Mouse (Mus musculus) liver, adult 10 weeks (tissue): ENCODE results near the gene Pet117. TPM values are rescaled to one million over a fixed set of nuclear protein-coding genes. Genes with fewer than 3 reads are reported as not detected.

Experiments used
- polyA plus RNA-seq: library from polyadenylated mRNA; stranded (reverse); fragments of 350-450 nt; fragmentation: Illumina TruSeq; extraction: RNeasy Lipid Tissue Mini Kit (QIAGEN cat#74804); gene quantifications from one replicate; pipeline ENCODE4 v1.2.3, GENCODE M21; 2014; ENCODE audit warnings: low read depth, low replicate concordance

Pet117 gene
- polyA plus RNA-seq: 1.8 TPM

DNA sequence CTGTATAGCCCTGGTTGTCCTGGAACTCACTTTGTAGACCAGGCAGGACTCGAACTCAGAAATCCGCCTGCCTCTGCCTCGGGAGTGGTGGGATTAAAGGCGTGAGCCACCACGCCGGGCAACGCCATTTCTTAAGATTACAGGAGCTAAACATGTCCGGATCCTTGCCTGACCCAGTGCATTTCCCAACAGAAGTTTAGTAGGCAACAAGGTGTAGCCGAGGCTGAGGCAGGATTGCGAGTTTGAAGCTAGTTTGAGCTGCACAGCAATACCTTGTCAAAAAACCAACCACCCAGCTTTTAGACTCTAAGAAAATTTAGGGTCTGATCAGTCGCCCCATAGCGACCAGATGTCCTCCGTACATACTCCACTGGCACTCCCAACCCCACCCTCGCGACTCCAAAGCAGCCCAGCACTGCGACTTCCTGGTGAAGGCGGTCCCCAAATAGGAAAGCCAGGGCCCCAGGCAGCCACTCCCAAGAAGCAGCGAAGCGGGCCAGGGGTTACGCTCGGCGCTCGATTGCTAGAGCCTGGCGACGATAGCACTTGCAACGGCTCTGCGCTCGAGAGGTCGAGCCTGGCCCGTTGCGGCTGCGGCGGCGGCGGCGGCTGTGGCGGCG is at the start of gene Pet117, which contains the start of gene Kat14:
TSS of gene Pet117 (plus strand) at position 597 of the 620 bp plus-strand sequence.
TSS of gene Kat14 (plus strand) at position 584 of the 620 bp plus-strand sequence.

DNA sequence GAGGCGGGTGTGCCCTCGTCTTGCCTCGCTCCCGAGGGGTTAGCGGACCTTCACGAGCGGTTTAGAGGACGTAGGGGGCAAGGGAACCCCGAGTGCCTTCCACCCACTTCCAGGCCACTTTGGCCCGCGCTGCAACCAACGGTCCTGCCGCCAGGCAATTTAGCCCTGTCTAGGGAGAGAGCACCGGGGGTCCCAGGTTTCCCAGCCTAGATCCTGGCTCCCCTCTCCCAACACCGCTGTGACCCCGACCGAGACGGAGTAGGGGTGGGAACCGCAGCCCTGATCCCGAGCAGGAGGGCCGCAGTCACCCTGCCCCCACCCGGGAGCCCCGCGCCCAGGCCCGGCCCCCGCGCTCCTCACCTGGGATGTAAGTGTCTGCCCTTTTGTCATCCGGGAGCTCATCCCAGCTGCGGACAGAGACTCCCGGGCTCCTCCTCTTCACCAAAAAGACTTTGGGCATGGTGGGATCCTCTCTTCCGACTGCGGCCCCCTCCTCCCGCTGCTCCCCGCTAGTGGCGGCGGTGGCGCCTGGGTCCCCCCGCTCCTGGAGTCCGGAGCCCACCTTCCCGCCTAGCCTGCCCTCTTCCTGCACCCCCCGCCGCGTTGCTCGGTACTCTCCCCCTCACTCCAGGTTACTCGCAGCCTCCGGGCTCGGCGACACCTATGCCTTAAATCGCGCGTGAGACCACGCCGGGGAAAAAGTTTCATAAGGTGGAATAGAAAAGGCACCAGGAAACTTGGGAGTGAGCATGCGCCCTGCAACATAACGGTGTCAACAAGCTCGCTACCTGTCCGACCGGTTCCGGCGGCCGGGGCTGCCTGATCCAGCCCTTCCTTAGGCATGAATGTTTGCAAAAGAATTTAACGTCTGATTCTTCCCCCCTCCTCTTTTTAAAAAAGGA is 37.1 kb upstream of the Pet117 start, which contains the start of gene Ovol2:
TSS of gene Ovol2 (minus strand) at position 746 of the 902 bp plus-strand sequence.

Other genes starting within 250 kb of the Pet117 start
- gene Mgme1, start 98.3 kb upstream of the Pet117 start, polyA plus RNA-seq: 3.7 TPM
- 105 TPM for gene Snx5, start 98.1 kb upstream of the Pet117 start, polyA plus RNA-seq
- gene Ovol2, start 36.9 kb upstream of the Pet117 start, polyA plus RNA-seq: not detected
- 5.1 TPM for gene Kat14, start within 50 bp of the Pet117 start, polyA plus RNA-seq
- gene Dzank1, start 158.4 kb downstream of the Pet117 start, polyA plus RNA-seq: 0.29 TPM
- 13.5 TPM for gene Polr3f, start 158.7 kb downstream of the Pet117 start, polyA plus RNA-seq
- 48.8 TPM for gene Rbbp9, start 181.9 kb downstream of the Pet117 start, polyA plus RNA-seq
- gene Sec23b, start 187.2 kb downstream of the Pet117 start, polyA plus RNA-seq: 51.8 TPM
- gene Smim26, start 225.1 kb downstream of the Pet117 start, polyA plus RNA-seq: 21.0 TPM
- 10.1 TPM for gene Dtd1, start 230.9 kb downstream of the Pet117 start, polyA plus RNA-seq